Mouse (Mus musculus): ENCODE measurements around the gene Aasdhppt.

Aasdhppt gene

GRCm38 (mm10) chr9:4309351-4310085 is at the start of gene Aasdhppt, which contains the start of gene Kbtbd3:
Aasdhppt (minus strand) TSS chr9:4309471.
Kbtbd3 (plus strand) TSS chr9:4309833.
- peak; percentile 100 for DNase-seq (ENCODE audit: low read depth, low spot score)

GRCm38 (mm10) chr9:4353163-4353562 is 43.9 kb upstream of the Aasdhppt start:
- no peak for DNase-seq (ENCODE audit: low read depth, low spot score)

GRCm38 (mm10) chr9:4318939-4319721 is 9.9 kb upstream of the Aasdhppt start:
- no peak for DNase-seq (ENCODE audit: low read depth, low spot score)

GRCm38 (mm10) chr9:4315746-4316145 is 6.5 kb upstream of the Aasdhppt start:
- no peak for DNase-seq (ENCODE audit: low read depth, low spot score)

GRCm38 (mm10) chr9:4313946-4314345 is 4.7 kb upstream of the Aasdhppt start:
- DNase-seq (ENCODE audit: low read depth, low spot score) = no peak

GRCm38 (mm10) chr9:4311162-4311561 is 1.9 kb upstream of the Aasdhppt start:
- DNase-seq (ENCODE audit: low read depth, low spot score) = peak; percentile 19

GRCm38 (mm10) chr9:4310706-4311105 is 1.4 kb upstream of the Aasdhppt start:
- no peak for DNase-seq (ENCODE audit: low read depth, low spot score)

GRCm38 (mm10) chr9:4308628-4309350 is 482 bp downstream of the Aasdhppt start:
- DNase-seq (ENCODE audit: low read depth, low spot score) = no peak

GRCm38 (mm10) chr9:4304867-4305266 is 4.4 kb downstream of the Aasdhppt start:
- DNase-seq (ENCODE audit: low read depth, low spot score) = no peak

- no peak for DNase-seq (ENCODE audit: low read depth, low spot score)
Observed at GRCm38 (mm10) chr9:4300466-4300865, 8.8 kb downstream of the Aasdhppt start.

- peak; percentile 97 for DNase-seq (ENCODE audit: low read depth, low spot score)
Observed at GRCm38 (mm10) chr9:4283850-4284249, 25.4 kb downstream of the Aasdhppt start.

- peak; percentile 2 for DNase-seq (ENCODE audit: low read depth, low spot score)
Observed at GRCm38 (mm10) chr9:4266881-4267280, 42.4 kb downstream of the Aasdhppt start.

GRCm38 (mm10) chr9:4260746-4261090 is 48.6 kb downstream of the Aasdhppt start:
- peak; percentile 76 for DNase-seq (ENCODE audit: low read depth, low spot score)

GRCm38 (mm10) chr9:4259841-4260745 is 49.2 kb downstream of the Aasdhppt start:
- DNase-seq (ENCODE audit: low read depth, low spot score) = peak; percentile 80

GRCm38 (mm10) chr9:4259074-4259473 is 50.2 kb downstream of the Aasdhppt start:
- DNase-seq (ENCODE audit: low read depth, low spot score) = no peak
